Mouse (Mus musculus) gonadal fat pad, adult 2 months (tissue): ENCODE measurements around the gene Gstp1. TPM values are rescaled to one million over a fixed set of nuclear protein-coding genes. Genes with fewer than 3 reads are reported as not detected.
"Not testable (repeated sequence)": the region's sequence is repeated elsewhere in the genome, so short reads cannot be mapped to it uniquely, and the experiment has no call there.

Experiments
- DNase-seq: peaks from one replicate; pipeline ENCODE4 v3.0.0-alpha.2; 2012; ENCODE audit warnings: low read depth
- polyA plus RNA-seq: library from polyadenylated mRNA; depleted of rRNA; stranded (reverse); fragments of >200 nt; gene quantifications from 2 replicates; pipeline ENCODE4 v1.2.3, GENCODE M21; 2012

Gene Gstp1
- polyA plus RNA-seq, 1 experiment, result 787 TPM

- DNase-seq, result not testable (repeated sequence)
Measured at GRCm38 (mm10) chr19:4060044-4060898, 22.5 kb upstream of the Gstp1 start.

GRCm38 (mm10) chr19:4059069-4059740, 21.4 kb upstream of the Gstp1 start, which contains the start of gene Gstp3:
Gene Gstp3, minus strand, starts transcription at chr19:4059569.
- DNase-seq, result peak; percentile 72

- no peak for DNase-seq
Measured at GRCm38 (mm10) chr19:4058581-4058980, 20.8 kb upstream of the Gstp1 start.

GRCm38 (mm10) chr19:4057962-4058361, 20.2 kb upstream of the Gstp1 start:
- no peak for DNase-seq

DNA sequence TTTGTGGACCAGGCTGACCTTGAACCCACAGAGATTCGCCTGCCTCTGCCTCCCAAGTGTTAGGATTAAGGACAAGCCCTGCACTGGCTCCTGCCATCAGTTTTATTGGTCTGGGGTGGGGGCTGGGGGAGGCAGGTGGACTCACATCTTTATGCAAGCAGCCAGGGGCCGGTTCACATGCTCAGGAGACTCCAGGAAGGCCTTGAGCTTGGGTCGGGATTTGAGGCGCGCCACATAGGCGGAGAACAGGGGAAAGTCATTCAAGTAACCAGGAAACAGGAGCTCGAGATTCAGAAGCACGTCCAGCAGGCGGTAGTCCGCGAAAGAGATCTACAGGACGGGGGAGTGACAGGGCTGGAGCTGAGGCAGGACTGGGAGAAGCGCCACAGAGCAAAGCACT, 19.6 kb upstream of the Gstp1 start:
- no peak for DNase-seq

DNA sequence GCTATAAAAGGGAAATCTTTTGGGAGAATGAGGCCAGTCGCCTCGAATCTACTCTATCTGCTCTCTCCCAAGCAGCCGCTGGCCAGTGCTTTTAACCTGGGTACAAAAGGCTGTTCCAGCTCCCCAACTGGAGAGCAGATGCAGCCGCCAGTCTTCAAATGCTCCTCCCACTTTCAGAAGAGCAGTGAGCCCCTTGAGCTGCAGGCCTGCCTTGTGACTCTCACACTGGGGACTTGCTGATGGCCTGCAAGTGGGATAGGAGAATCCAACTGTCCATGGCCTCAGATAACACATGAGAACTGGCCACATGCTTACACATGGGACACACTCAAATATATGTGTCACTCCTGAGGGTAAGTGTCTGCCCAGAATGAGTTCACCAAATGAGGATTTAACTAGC, 18.9 kb upstream of the Gstp1 start:
- DNase-seq, result no peak

DNA sequence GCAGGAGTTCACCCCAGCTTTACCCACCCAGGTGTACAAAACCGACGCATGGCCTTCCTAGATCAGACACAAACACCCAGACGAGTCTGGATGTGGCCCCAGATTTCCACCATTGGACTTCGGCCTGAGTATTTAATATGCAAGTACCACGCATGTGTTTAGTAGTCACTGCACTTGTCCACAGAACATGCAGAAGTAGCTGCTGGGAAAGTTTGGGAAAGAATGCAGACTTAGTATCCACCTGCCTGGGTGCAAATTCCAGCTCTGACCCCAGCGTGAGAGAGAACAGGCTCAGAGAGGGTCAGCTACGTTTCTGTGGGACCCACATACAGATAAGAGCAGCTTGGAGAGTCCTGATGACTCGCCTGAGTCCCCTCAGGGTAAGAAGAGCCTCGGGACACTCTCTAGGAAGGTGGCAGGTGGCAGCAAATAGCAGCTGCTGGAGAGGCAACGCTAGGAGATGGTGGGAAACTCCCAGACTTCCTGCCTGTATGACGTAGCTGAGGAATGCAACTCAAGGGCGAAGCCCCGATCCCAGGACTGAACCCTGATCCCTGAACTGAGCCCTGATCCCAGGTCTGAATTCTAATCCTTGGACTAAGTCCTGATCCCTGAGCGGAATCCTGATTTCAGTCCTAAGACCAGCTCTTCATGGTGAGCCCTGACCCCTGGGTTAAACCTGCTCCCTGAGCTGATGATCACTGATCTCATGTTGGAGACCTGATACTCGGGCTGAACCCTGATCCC, 18.3 kb upstream of the Gstp1 start:
- DNase-seq, result no peak

DNA sequence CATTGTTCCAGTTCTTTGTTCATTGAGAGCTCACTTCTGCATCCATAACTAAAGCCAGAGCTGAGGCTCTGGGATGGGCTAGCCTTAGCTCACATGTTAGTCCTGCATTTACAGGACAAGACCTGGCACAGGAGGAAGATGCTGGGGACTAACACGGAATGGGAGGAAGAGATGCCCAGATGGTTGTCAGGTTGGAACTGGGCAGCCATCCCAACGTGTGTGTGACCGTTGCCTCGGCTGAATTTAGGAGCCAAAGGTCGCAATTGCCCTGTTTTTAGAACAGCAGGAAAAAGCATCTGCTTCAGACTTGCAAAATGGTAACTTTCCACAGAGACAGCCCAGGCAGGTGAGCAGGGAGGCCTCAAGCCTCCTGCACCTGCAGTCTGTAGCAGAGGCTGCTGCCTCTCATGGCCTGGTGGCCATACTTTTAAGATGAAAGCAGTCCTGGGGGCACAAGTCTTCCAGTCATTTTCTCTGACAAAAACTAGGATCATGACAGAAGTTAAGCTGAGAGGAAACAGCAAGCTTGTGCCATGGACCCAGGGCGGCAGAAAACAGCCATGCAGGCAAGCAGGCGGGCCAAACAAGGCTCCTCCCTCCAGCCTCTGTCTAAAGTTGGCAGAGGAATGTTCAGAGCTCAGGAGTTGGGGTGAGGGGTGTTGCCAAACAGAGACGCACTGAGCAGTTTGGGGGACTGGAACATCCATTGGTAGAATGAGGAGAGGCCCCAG, 17.6 kb upstream of the Gstp1 start:
- DNase-seq, result no peak

- DNase-seq, result no peak
Measured at GRCm38 (mm10) chr19:4054613-4055012, 16.8 kb upstream of the Gstp1 start.

GRCm38 (mm10) chr19:4052516-4053030, 14.8 kb upstream of the Gstp1 start:
- DNase-seq, result no peak

- no peak for DNase-seq
Measured at GRCm38 (mm10) chr19:4051741-4052515, 14.1 kb upstream of the Gstp1 start.

- no peak for DNase-seq
Measured at GRCm38 (mm10) chr19:4051016-4051415, 13.2 kb upstream of the Gstp1 start.

GRCm38 (mm10) chr19:4049069-4049468, 11.3 kb upstream of the Gstp1 start:
- DNase-seq, result not testable (repeated sequence)

GRCm38 (mm10) chr19:4047859-4048258, 10.1 kb upstream of the Gstp1 start:
- DNase-seq, result no peak

DNA sequence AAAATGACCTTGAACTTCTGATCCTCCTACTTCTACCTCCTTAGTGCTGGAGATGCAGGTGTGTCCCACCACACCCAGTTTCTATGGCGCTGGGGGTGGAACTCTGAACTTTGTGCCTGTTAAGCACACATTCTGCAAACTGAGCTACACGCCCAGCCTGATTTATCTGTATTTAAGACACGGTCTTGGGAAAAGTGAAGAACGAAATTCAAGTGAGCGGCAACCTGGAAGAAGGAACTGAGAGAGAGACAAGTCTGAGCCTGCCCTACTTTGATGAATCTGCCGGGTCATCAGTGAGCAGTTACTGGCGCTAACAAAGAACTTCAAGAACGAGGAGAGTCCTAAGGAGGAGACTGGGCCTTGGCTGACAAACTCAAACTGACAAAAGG, 9.1 kb upstream of the Gstp1 start:
- peak; percentile 47 for DNase-seq

DNA sequence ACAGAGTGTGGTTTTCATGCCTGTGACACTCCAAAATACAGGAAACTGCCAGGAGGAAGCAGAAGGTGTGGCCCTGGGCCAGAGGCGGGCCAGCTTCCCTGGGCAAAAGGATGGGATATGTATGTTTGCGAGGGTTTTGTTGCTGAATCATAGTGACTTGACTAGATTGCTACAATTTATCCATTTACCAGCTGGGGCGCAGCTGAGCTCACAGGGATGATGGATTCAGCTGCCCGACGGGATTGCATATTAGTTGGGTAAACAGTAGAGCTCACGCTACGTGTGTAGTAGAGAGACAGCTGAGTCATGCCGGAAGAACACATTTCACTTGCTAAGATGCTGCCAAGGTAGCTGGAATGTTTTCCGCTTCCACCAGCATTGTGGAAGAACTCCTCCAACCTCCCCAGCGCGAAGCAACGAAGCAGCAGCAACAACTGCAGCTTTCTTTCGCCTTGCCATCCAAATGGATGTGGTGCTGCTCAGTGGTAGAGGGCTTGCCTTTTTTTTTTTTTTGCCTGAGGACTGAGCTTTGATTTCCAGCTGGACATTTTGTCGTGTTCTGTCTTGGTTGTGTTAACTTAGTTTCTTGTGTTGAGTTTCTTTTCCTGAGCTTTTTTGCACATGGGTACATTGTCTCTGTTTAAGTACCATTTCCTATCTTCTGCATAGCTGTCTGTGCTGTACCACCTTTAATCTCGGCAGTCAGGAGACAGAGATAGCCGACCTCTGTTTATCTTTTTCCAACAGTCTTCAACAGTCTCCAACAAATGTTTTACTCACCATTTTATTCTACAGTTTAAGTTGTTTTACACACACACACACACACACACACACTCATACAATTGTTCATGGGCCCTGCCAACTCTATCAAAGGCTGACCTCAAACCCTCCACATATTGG, 8.4 kb upstream of the Gstp1 start, which contains the start of gene Gstp2:
Gene Gstp2 (minus strand): TSS at position 58 of the 900 bp plus-strand sequence.
- DNase-seq, result peak; percentile 76

- DNase-seq, result not testable (repeated sequence)
Measured at GRCm38 (mm10) chr19:4044109-4044508, 6.3 kb upstream of the Gstp1 start.

- no peak for DNase-seq
Measured at GRCm38 (mm10) chr19:4042124-4042523, 4.3 kb upstream of the Gstp1 start.

- DNase-seq, result not testable (repeated sequence)
Measured at GRCm38 (mm10) chr19:4041500-4041899, 3.7 kb upstream of the Gstp1 start.
